Mouse (Mus musculus) small intestine, adult 2 months (tissue): ENCODE measurements around the gene Scgb1b17. TPM values are rescaled to one million over a fixed set of nuclear protein-coding genes. Genes with fewer than 3 reads are reported as not detected.
"Not testable (repeated sequence)": the region's sequence is repeated elsewhere in the genome, so short reads cannot be mapped to it uniquely, and the experiment has no call there.

Experiments used
- H3K27ac ChIP-seq: fragments of 200-500 bp; 2 replicates; pipeline ENCODE4 v1.5.1; 2012; ENCODE audit warnings: low read depth, low read length, control low read depth, inconsistent platforms; ENCODE audit not compliant: insufficient read depth
- H3K27me3 ChIP-seq: fragments of 200-500 bp; 2 replicates; pipeline ENCODE4 v1.6.1; 2012; ENCODE audit warnings: mild to moderate bottlenecking, moderate library complexity, low read length, inconsistent platforms; ENCODE audit not compliant: control insufficient read depth, insufficient read depth
- H3K36me3 ChIP-seq: fragments of 200-500 bp; 2 replicates; pipeline ENCODE4 v1.6.1; 2012; ENCODE audit warnings: mild to moderate bottlenecking, low read length, control low read depth, inconsistent platforms; ENCODE audit not compliant: control insufficient read depth, insufficient read depth
- H3K4me1 ChIP-seq: fragments of 200-500 bp; 2 replicates; pipeline ENCODE4 v1.6.1; 2012; ENCODE audit warnings: low read length, inconsistent platforms, mixed read lengths; ENCODE audit not compliant: control insufficient read depth, insufficient read depth, insufficient read length
- H3K4me3 ChIP-seq: fragments of 200-500 bp; 2 replicates; pipeline ENCODE4 v1.5.1; 2012; ENCODE audit warnings: low read depth, mild to moderate bottlenecking, control low read depth, inconsistent platforms, low read length, moderate library complexity
- polyA plus RNA-seq: library from polyadenylated mRNA; depleted of rRNA; stranded (reverse); fragments of >200 nt; gene quantifications from 2 replicates; pipeline ENCODE4 v1.2.3, GENCODE M21; 2012; rRNA removed

Scgb1b17 gene
- not detected in 2 replicates for polyA plus RNA-seq

GRCm38 (mm10) chr7:33063149-33063548 is at the start of gene Scgb1b17:
Gene Scgb1b17 (plus strand): TSS chr7:33063449.
- not testable (repeated sequence) for H3K36me3 ChIP-seq, H3K4me3 ChIP-seq, H3K4me1 ChIP-seq, H3K27ac ChIP-seq, H3K27me3 ChIP-seq

DNA sequence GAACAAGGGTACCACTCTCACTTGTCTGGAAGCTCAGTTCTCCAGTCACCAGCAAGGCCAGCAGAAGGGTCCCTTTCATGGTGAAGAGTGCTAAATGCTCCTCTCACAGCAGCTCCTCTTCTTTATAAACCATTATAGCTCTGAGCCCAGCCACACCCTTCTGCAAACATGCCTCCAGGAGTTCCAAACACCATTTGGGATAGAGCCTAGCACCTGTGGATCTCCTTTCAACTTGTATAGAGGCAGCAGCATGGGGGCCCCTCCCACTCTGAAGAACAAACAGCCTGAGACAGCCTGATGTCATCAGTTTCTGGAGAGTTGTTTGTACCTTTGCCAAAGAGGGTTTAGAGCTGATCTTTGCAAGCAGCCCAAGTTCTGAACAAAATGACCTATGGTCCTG is 6.8 kb upstream of the Scgb1b17 start, which contains the start of gene Scgb2b17:
Scgb2b17 (minus strand) TSS at position 101 of the 400 bp plus-strand sequence.
- not testable (repeated sequence) for H3K27ac ChIP-seq, H3K27me3 ChIP-seq, H3K4me3 ChIP-seq, H3K4me1 ChIP-seq, H3K36me3 ChIP-seq

Other genes starting within 250 kb of the Scgb1b17 start
- gene Scgb2b15, start 233.8 kb upstream of the Scgb1b17 start, polyA plus RNA-seq: not detected in 2 replicates
- not detected in 2 replicates for gene Scgb1b15, start 226.9 kb upstream of the Scgb1b17 start, polyA plus RNA-seq
- gene Scgb2b17, start 6.9 kb upstream of the Scgb1b17 start, polyA plus RNA-seq: not detected in 2 replicates
- gene Scgb2b18, start 110.4 kb downstream of the Scgb1b17 start, polyA plus RNA-seq: not detected in 2 replicates
- gene Scgb1b18, start 122.1 kb downstream of the Scgb1b17 start, polyA plus RNA-seq: not detected in 2 replicates
- not detected in 2 replicates for gene Scgb2b19, start 216.9 kb downstream of the Scgb1b17 start, polyA plus RNA-seq
- gene Scgb1b19, start 223.8 kb downstream of the Scgb1b17 start, polyA plus RNA-seq: not detected in 2 replicates